Mouse (Mus musculus): ENCODE results near the gene Agr3.

Agr3 gene

GRCm38 (mm10) chr12:35983472-35983871, 58.1 kb downstream of the Agr3 start:
- DNase-seq (ENCODE audit: low spot score): no peak

DNA sequence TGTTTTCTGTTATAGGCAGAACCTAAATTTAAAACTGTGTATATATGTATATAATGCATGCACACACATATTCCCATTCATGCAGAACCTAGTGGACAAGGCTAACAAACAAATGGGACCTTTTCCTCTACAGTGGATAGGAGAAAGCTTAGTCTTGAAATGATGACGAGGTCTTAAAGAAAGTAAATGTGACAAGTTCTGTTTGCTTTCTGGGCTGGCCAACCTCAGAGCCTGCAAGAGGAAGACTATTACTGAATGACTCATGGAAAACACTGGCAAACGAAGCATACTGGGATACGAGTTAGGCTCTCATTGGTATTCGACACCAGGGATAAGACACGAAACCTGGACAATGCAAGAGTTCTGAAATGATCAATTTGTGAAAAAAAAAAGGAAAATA, 59.3 kb downstream of the Agr3 start:
- no peak for DNase-seq (ENCODE audit: low spot score)

DNA sequence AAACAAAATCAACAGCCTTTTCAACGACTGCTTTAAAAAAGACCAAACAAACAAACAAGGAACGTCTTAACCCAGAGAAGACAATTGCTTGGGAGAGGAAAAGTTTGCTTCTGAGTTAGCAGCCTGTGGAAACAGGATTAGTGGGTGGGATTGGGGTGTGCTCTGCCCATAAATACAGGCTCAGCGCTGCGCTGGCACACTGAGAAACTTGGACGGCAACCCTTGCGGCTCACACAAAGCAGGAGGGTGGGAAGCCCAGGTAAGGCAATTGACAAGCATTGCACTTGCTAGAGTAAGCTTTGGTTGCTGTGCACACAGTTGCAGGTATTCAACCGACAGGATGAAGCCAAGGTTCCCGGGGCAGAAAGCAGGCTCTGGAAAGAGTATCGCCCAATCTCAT, 67.3 kb downstream of the Agr3 start, which contains the start of gene Agr2:
Gene Agr2 (plus strand): TSS at position 197 of the 400 bp plus-strand sequence.
- DNase-seq (ENCODE audit: low spot score): no peak

DNA sequence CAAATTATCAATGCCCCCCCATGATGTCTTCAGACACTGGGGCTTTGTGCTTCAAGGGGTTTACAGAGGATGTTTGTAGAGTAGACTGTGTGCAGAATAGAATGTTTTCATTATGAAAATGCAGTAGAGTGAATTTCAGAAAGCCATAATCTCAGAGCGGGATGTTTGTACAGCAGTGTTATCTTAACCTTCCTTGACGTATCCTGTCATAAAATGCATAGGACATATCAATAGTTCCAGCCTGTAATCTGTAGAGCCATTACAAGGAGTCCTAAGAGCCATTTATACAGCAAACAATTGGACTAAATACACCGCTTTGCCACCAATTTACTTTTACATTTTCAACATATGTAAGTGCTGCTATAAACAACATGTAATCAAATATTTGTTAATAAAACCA, 68.2 kb downstream of the Agr3 start:
- no peak for DNase-seq (ENCODE audit: low spot score)

DNA sequence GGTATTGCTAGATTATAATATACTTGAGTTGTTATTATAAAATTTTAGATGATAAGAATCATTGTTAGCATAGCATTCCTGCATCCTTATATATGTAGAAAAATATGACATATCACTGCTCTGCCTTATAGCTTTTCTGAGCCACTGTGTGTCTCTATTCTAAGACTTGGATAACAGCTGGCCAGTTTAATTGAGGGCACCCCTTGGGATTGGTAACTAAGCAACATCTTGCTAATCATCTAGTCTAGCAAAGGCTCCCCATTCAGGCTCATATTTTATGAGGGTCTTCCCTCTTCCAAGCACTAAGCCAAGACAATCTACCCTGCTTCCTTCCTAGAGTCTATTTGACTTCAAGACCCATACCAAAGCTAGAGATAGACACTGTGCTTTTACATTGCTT, 68.7 kb downstream of the Agr3 start:
- no peak for DNase-seq (ENCODE audit: low spot score)

GRCm38 (mm10) chr12:35995799-35996198, 70.4 kb downstream of the Agr3 start:
- peak; percentile 31 for DNase-seq (ENCODE audit: low spot score)
